8 mouse cellular contexts compared by ENCODE assay signal in genomic region chr15:97247791-97248161, GRCm38 (mm10). TPM values are rescaled to one million over a fixed set of nuclear protein-coding genes. Genes with fewer than 3 reads are reported as not detected.
A peak's percentile ranks its signal among the peaks of the same experiment; 100 is the strongest.
DNase-seq lines count a peak whose midpoint lies in the region; ATAC-seq and TF ChIP-seq lines count a peak whose summit lies in the region.

No protein-coding gene starts in this region.

- peaks cover 20% of the 10 kb centered on the region for H3K4me1 ChIP-seq in embryonic facial prominence, embryonic 10.5 days
- H3K4me1 ChIP-seq in hindbrain, embryonic 13.5 days (replicated peaks) = peaks cover 30% of the 10 kb centered on the region
- H3K4me1 ChIP-seq in liver, embryonic 14.5 days (replicated peaks; ENCODE audit: control insufficient read depth in 2 of 2, insufficient read depth in 2 of 2, low read length in 1 of 2) = peaks cover 0 to 2% of the 10 kb centered on the region in 2 experiments; a peak in 1 of 4 replicates
- 0 out of 2 replicates have a peak, but pooled peaks cover 4% of the 10 kb centered on the region for H3K4me1 ChIP-seq in neural tube, embryonic 14.5 days (ENCODE audit: control insufficient read depth, insufficient read depth, low read length)

- 2% methylated on average over 14 of the region's 14 CpGs for WGBS in embryonic facial prominence, embryonic 10.5 days
- WGBS in hindbrain, embryonic 13.5 days = 1% methylated on average over 14 of the region's 14 CpGs
- under 1% methylated on average over 14 of the region's 14 CpGs for WGBS in liver, embryonic 14.5 days (ENCODE audit: insufficient replicate concordance)
- WGBS in neural tube, embryonic 14.5 days = under 1% methylated on average over 14 of the region's 14 CpGs

- peaks cover 25% of the 10 kb centered on the region for H3K27me3 ChIP-seq in embryonic facial prominence, embryonic 10.5 days (replicated peaks; ENCODE audit: low read depth, poor library complexity, severe bottlenecking)
- H3K27me3 ChIP-seq in hindbrain, embryonic 13.5 days = peaks cover 18% of the 10 kb centered on the region
- peaks cover 34% of the 10 kb centered on the region for H3K27me3 ChIP-seq in liver, embryonic 14.5 days (ENCODE audit: control insufficient read depth, insufficient read depth, low read length)
- H3K27me3 ChIP-seq in neural tube, embryonic 14.5 days (ENCODE audit: control insufficient read depth, insufficient read depth, low read length) = no peaks in the 10 kb centered on the region

- peak overlapping the region; percentile 82 for H3K4me3 ChIP-seq in embryonic facial prominence, embryonic 10.5 days
- H3K4me3 ChIP-seq in hindbrain, embryonic 13.5 days = peak overlapping the region; percentile 83
- H3K4me3 ChIP-seq in liver, embryonic 14.5 days (ENCODE audit: insufficient read depth in 1 of 2, low read depth in 2 of 2, low read length in 2 of 2) = peak overlapping the region; percentile 42 to 51
- H3K4me3 ChIP-seq in neural tube, embryonic 14.5 days (ENCODE audit: low read depth, low read length) = peak overlapping the region; percentile 70

- H3K9me3 ChIP-seq in embryonic facial prominence, embryonic 10.5 days = no peaks in the 10 kb centered on the region
- H3K9me3 ChIP-seq in hindbrain, embryonic 13.5 days = no peaks in the 10 kb centered on the region; the same call in 1 of the 2 replicates
- H3K9me3 ChIP-seq in liver, embryonic 14.5 days (ENCODE audit: control insufficient read depth, low read length) = no peaks in the 10 kb centered on the region
- H3K9me3 ChIP-seq in neural tube, embryonic 14.5 days (ENCODE audit: control insufficient read depth, low read length) = no peaks in the 10 kb centered on the region

- no peaks in the 10 kb centered on the region for H3K36me3 ChIP-seq in embryonic facial prominence, embryonic 10.5 days (replicated peaks)
- no peaks in the 10 kb centered on the region for H3K36me3 ChIP-seq in hindbrain, embryonic 13.5 days
- no peaks in the 10 kb centered on the region for H3K36me3 ChIP-seq in liver, embryonic 14.5 days (replicated peaks; ENCODE audit: control insufficient read depth, insufficient read depth, low read depth)
- H3K36me3 ChIP-seq in neural tube, embryonic 14.5 days (ENCODE audit: control insufficient read depth, insufficient read depth, low read length) = no peaks in the 10 kb centered on the region

- TF ChIP-seq CTCF in liver, embryonic 14.5 days (IDR thresholded peaks at IDR 0.05; ENCODE audit: low read depth) = no peak

- ATAC-seq in hindbrain, embryonic 13.5 days (ENCODE audit: low FRiP score) = no peak
- ATAC-seq in liver, embryonic 14.5 days (ENCODE audit: insufficient read depth) = no peak
- ATAC-seq in neural tube, embryonic 14.5 days (ENCODE audit: low read depth) = no peak

- peak overlapping the region; percentile 92 for H3K9ac ChIP-seq in hindbrain, embryonic 13.5 days
- peak overlapping the region; percentile 47; the same call in 1 of the 2 replicates for H3K9ac ChIP-seq in liver, embryonic 14.5 days (replicated peaks)
- peak overlapping the region; percentile 85 for H3K9ac ChIP-seq in neural tube, embryonic 14.5 days (replicated peaks; ENCODE audit: low read depth, low read length)

- no peak for TF ChIP-seq EP300 in liver, embryonic 14.5 days (IDR thresholded peaks at IDR 0.05; ENCODE audit: low read depth)

- peak overlapping the region; percentile 90 for H3K27ac ChIP-seq in embryonic facial prominence, embryonic 10.5 days (replicated peaks)
- peak overlapping the region; percentile 87 for H3K27ac ChIP-seq in hindbrain, embryonic 13.5 days
- no peak overlapping the region for H3K27ac ChIP-seq in liver, embryonic 14.5 days
- peak overlapping the region; percentile 74 for H3K27ac ChIP-seq in neural tube, embryonic 14.5 days (ENCODE audit: low read depth, low read length)

- DNase-seq in adrenal gland, adult 18-20 months (ENCODE audit: low spot score in 2 of 2) = peak; percentile 32 to 36
- no peak for DNase-seq in adrenal gland, adult 8-10 months
- DNase-seq in B cell, adult 2 months = peak; percentile 62
- DNase-seq in embryonic facial prominence, embryonic 10.5 days (ENCODE audit: low spot score) = no peak
- DNase-seq in liver, embryonic 14.5 days (ENCODE audit: low read depth in 3 of 3, low spot score in 3 of 3) = no peak
- DNase-seq in left cerebral cortex, adult 11 months (ENCODE audit: low spot score) = no peak

- H3K4me2 ChIP-seq in hindbrain, embryonic 13.5 days = peak overlapping the region; percentile 79
- peak overlapping the region; percentile 77 for H3K4me2 ChIP-seq in liver, embryonic 14.5 days (ENCODE audit: low read depth)
- H3K4me2 ChIP-seq in neural tube, embryonic 14.5 days (ENCODE audit: low read depth, low read length) = peak overlapping the region; percentile 78

RNA-seq across cellular contexts. Expression of gene Amigo2, which starts 0.7 kb away (rescaled TPM):
- 1 to 10 TPM; 5.7 to 9.0 TPM for total RNA-seq in adrenal gland, adult 18-20 months (2021)
- 1 to 10 TPM; 7.2 to 8.3 (median 7.3) TPM for total RNA-seq in adrenal gland, adult 8-10 months (2022)
- polyA plus RNA-seq in embryonic facial prominence, embryonic 10.5 days (2016; fragmentation: Nextera tagmentation; extraction: Ambion mirVana) = 3.3 and 3.9 TPM in 2 replicates
- polyA plus RNA-seq in hindbrain, embryonic 13.5 days (2015; fragmentation: Nextera tagmentation; extraction: Ambion mirVana) = 7.2 and 8.7 TPM in 2 replicates
- 0.34 and 0.36 TPM in 2 replicates for polyA plus RNA-seq in liver, embryonic 14.5 days (2012; rRNA removed)
- 0.63 and 1.0 TPM in 2 replicates for polyA plus RNA-seq in liver, embryonic 14.5 days (2014; fragmentation: Nextera tagmentation; extraction: Ambion mirVana)
- 7.3 and 8.5 TPM in 2 replicates for polyA plus RNA-seq in neural tube, embryonic 14.5 days (2014; fragmentation: Nextera tagmentation; extraction: Ambion mirVana)

RNA-seq across cellular contexts. Expression of gene Pced1b, which starts 0.9 kb away (rescaled TPM):
- 10 to 100 TPM; 15.9 to 17.9 TPM for total RNA-seq in adrenal gland, adult 18-20 months (2021)
- total RNA-seq in adrenal gland, adult 8-10 months (2022) = 10 to 100 TPM; 23.1 to 47.0 (median 29.6) TPM
- 2.3 and 4.3 TPM in 2 replicates for polyA plus RNA-seq in embryonic facial prominence, embryonic 10.5 days (2016; fragmentation: Nextera tagmentation; extraction: Ambion mirVana)
- polyA plus RNA-seq in hindbrain, embryonic 13.5 days (2015; fragmentation: Nextera tagmentation; extraction: Ambion mirVana) = 4.2 and 4.5 TPM in 2 replicates
- 7.8 and 8.2 TPM in 2 replicates for polyA plus RNA-seq in liver, embryonic 14.5 days (2012; rRNA removed)
- 5.7 TPM in 2 replicates for polyA plus RNA-seq in liver, embryonic 14.5 days (2014; fragmentation: Nextera tagmentation; extraction: Ambion mirVana)
- 5.5 and 6.7 TPM in 2 replicates for polyA plus RNA-seq in neural tube, embryonic 14.5 days (2014; fragmentation: Nextera tagmentation; extraction: Ambion mirVana)

Comparison
In these comparisons a context has a peak if more than half of its experiments do, and no peak if none do; other contexts are left out.
1. DNase-seq: peak in adrenal gland, adult 18-20 months (2 of 2) and B cell, adult 2 months (2 of 2); none in adrenal gland, adult 8-10 months (single experiment), embryonic facial prominence, embryonic 10.5 days (single experiment), liver, embryonic 14.5 days (0 of 3) and left cerebral cortex, adult 11 months (single experiment).
2. Peak in every context shown above with its lines, with median percentiles within 50 percentile points of each other: H3K4me3 ChIP-seq, H3K4me2 ChIP-seq and H3K9ac ChIP-seq.